Mouse (Mus musculus) heart, postnatal 25 days (tissue): Measurements from ENCODE around the gene Ppp1r11. TPM values are rescaled to one million over a fixed set of nuclear protein-coding genes. Genes with fewer than 3 reads are reported as not detected.

Experiments
- DNase-seq: peaks from one replicate; pipeline ENCODE4 v3.0.0; 2022; ENCODE audit warnings: low spot score
- intact Hi-C: fragments of 180-260 bp; cut with DNase I; formaldehyde crosslinking; loops from one replicate; pipeline ENCODE4 v1.15.1; 2025
- total RNA-seq, 2 experiments: library from RNA; stranded (reverse); gene quantifications; 2 replicates each; pipeline ENCODE4 v1.2.3; 2021

Gene Ppp1r11
- total RNA-seq, 2 experiments from 2014 or later = 87.4 to 92.9 TPM

DNA sequence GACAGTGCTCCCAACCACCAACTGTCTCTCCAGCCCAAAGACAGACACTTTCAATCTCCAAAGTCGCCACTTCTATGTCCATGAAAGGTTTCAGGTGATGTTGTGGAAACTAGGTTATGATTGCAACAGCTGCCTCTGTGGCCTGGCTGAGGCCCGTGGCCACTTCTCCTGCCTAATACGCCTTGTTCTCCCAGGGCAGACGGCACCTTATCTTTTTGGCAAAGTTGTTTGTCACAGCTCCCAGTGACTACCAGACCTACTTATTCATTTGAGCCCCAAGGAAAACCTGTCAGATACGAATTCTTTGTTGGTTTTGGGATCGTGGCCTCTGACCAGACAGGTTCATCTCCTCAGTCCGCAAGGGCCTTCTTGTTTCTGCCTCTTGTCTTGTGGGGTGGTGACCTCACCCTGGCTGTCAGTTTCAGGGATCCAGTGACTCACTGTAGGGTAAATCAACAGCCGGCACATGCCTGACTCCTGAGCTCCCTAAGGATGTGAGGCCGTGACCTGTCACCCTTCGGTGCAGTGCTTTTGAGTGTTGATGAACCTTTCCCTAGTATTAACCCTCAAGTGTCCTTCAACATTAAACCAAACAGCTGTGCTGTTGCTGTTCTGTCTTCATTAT is 23.9 kb downstream of the Ppp1r11 start:
- no peak for DNase-seq
- intact Hi-C loops = no loop called here

DNA sequence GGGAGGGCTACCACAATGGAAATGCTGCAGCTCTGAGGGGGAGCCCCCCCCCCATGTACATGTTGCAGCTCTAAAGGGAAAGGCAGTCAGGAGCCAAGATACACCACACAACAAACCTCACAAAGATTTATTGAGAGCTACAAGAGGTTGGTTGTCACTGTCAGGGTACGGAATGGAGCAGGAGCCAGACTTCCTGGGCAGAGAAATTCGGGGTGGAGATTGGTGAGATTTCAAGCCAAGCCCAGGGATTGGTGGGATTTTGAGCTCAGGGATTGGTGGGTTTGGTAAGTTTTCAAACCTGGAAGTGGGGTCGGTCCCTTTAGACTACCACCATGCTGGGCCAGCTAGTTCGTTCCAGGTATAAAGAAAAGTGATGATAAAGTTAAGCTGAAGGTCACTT is 28.1 kb downstream of the Ppp1r11 start:
- DNase-seq = no peak
- intact Hi-C loops = no loop called here

DNA sequence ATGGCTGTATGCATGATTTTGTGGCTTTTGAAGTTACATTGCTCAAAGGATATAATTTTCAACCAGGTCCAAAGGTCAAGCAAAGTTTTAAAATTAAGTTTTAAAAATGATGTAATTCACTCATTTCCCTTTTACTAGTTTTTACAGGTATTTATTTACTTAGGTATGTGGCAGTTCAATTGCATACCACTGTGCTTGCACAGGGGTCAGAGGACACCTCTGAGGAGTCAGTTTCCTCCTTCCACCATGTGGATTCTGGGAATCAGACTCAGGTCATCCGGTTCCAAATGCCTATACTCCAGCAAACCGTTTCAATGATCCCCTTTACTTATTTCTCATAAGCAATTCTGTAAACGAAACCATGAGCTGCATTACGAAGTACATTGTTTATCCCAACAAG is 28.8 kb downstream of the Ppp1r11 start:
- no peak for DNase-seq

DNA sequence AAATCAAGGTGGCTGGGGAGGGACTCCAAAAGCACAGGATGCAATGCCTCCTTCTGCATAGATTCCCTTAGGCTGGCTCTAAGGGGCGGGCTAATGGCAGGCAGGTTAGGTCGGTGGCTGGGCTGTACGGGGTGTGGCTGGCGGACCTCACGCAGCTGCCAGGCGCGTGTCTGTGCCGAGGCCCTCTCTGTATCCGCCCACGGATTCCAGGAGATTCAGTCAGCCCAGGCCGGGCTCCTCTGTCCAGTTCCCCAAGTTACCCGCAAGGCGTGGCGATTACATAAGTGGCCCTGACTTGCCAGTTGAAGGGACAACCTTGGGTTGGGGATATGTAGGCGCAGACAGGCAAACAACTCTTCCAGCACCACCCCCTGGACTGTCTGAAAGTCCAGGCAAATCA is 31.3 kb downstream of the Ppp1r11 start:
- no peak for DNase-seq

More for the DNA sequence above, 28.8 kb downstream of the Ppp1r11 start:
- intact Hi-C loops = no loop called here

DNA sequence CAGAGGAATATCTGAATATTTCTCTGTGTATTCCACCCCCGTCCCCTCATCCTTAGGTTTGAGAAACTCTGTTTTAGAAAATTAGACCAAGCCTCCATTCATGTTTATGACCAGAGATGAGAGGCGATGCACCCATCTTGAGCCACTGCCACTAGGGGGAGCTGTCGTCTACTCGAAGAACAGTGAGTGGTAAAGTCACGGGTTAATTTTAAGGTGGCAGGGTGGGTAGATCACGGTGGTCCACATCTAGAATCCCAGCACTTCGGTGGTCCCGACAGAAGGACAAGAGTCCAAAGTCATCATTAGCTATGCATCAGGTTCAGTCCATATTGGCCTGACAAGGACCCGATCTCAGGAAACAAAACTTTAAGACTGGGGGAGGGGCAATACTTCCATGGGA is 36.5 kb downstream of the Ppp1r11 start:
- DNase-seq = no peak
- intact Hi-C loops = loop anchor here (1.0 to 5.0 kb wide), 4 partner anchors 22 to 132 kb away; partner anchors contain the start of genes Znrd1 and Znrd1as

More for the DNA sequence above, 31.3 kb downstream of the Ppp1r11 start:
- intact Hi-C loops = no loop called here

DNA sequence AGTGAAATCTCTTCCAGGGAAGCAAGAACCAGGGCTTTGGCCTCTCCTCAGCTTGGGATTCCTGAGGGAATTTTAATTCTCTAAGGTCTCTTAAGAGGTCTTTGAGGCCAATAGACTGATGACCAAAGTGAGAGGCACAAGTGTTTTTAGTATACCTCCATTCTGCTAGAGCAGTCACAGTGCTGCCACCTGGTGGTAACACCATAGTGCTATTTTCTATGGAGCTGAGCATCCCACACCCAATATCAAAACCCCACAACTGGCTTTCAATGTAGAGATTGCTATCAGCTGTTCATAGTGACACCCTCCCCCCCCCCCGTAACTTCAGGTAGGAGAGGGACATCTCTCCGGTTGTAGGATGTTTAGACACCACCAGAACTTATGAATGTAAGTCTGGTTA is 37.4 kb downstream of the Ppp1r11 start:
- no peak for DNase-seq
- intact Hi-C loops = loop anchor here (1.0 to 2.0 kb wide), 3 partner anchors 21 to 133 kb away; no protein-coding TSS in a partner anchor

DNA sequence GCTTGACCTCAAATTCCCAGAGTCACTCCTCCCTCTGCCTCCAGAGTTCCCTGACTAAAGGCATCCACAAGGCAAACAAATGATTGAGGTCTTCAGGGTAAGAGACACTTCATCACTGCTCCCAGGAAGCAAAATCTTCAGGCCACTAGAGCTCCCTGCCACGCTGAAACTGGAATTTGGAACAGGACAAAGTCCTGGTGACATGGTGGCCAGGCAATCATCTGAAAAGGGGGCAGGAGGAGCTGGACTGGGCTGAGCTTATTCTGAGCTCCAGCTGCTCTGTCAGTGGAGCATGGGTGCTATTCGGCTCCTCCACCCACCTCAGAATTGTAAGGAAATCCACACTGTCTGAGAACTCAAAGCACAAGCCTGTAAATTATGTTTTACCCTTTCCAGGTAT is 39.5 kb downstream of the Ppp1r11 start:
- intact Hi-C loops = no loop called here
- no peak for DNase-seq

DNA sequence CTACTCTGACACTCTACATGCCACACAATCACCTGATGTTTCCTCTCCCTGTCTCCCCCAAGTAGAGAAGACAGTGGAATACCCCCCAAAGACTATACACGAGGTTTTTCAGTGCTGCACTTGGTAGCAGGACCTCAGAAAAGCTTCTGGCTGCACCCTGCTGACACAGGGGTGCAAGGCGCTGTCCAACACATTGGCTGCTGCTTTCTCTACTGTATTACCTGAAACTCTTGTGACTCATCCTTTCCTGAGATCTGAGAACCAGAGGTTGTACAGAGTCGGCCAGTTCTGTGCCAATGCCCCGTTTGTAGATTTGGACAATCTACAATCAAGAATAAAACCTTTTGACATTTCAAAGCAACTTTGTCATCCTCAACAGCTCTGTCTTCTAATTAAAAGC is 41.7 kb downstream of the Ppp1r11 start:
- intact Hi-C loops = no loop called here

DNA sequence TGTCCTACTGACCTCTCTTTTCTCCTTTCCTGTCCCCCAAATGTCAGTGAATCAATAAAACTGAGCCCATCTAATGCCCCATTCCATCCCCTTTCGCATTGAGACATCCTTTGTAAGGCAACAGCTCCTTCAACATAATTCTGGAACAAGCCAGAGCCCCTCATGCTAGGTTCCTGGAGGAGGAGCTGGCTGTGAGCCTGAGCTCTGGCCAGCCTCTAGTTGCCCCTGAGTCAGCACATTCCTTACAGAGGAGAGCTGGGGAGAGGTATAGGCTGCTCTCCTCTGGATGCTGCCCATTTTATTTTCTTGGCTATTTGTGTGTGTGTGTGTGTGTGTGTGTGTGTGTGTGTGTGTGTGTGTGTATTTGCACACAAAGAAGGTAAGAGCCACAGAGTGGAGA is 43.3 kb downstream of the Ppp1r11 start:
- intact Hi-C loops = no loop called here
- DNase-seq = no peak

More for the DNA sequence above, 41.7 kb downstream of the Ppp1r11 start:
- no peak for DNase-seq

DNA sequence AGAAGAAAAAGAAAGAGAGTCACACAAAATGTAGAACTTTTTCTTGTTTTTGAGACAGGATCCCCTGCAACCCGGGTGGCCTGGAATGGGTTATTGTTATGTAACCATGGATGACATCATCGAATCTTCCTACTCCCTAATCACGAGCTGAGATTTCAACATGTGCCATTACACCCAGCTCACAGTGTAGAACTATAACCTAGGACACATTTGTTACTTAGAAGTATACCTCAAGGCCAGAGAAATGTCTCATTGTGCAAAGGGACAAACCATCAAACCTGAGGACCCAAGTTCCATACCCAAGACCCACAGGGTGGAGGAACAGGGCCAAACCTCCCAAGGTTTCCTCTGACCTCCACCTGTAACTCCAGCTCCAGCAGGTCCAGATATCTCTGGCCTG is 47.9 kb downstream of the Ppp1r11 start:
- intact Hi-C loops = no loop called here
- DNase-seq = no peak

DNA sequence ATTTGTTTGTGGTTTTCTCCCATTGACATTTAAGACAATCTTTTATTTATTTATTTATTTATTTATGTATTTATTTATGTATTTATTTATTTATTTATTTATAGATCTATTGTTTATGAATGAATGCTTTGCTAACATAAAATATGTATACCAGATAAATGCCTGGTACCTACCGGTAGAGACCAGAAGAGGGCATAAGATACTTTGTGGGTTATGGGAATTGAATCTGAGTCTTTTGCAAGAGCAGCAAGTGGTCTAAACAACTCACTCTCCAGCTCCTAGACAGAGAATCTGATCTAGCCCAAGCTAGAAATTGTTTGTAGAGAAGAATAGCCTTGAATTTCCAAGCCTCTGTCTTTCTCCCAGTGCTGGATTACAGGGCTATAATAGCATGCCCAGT is 50.9 kb downstream of the Ppp1r11 start:
- no peak for DNase-seq
- intact Hi-C loops = no loop called here

DNA sequence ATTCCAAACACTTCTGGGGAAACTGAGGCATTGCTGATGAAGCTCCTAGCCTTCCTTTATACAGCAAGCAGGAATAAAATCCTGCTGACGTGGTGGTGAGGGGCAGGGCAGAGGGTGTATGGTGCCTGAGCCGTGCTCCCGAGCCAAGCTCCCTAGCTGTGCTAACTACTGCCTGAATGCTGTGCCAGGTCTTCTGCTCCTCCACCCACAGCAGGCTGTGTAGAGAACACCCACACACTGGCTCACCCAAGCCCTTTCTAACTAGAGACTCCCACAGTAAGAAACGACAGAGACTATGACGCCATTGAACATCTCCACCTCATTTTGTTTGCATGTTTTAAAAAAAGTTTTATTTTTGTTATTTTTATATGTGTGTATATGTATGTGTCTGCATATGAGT is 51.5 kb downstream of the Ppp1r11 start:
- no peak for DNase-seq
- intact Hi-C loops = no loop called here

DNA sequence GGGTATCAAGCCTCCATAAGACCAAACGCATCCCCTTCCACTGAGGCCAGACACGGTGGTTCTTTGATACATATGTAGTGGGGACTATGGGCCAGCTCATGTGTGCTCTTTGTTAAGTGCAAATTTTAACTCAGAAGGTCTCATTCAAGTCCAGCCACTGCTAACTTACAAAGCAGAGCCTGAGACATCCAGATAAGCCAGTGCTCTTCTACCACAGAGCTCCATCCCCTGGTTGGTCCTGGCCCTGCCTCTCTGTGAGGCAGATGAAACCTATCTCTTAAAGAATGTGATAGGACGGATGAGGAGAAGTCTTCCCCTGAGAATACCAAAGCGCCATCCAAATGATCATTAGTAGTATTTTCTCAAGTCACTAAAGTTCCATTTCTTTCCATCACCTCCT is 52.2 kb downstream of the Ppp1r11 start:
- DNase-seq = no peak
- intact Hi-C loops = no loop called here

Other genes with a start within 250 kb of the Ppp1r11 start
- gene H2-M10.5, start 178.8 kb downstream of the Ppp1r11 start, total RNA-seq = not detected
- gene H2-M10.6, start 139.6 kb downstream of the Ppp1r11 start, total RNA-seq = not detected
- 10 to 100 TPM; 19.4 to 20.5 TPM for gene Trim26, start 114.6 kb downstream of the Ppp1r11 start, total RNA-seq
- not detected for gene Trim15, start 84.5 kb downstream of the Ppp1r11 start, total RNA-seq
- 1 to 10 TPM; 1.2 TPM for gene Trim10, start 82.2 kb downstream of the Ppp1r11 start, total RNA-seq
- not detected for gene Trim40, start 61.6 kb downstream of the Ppp1r11 start, total RNA-seq
- gene Trim31, start 53.6 kb downstream of the Ppp1r11 start, total RNA-seq = not detected
- gene Rnf39, start 8.8 kb downstream of the Ppp1r11 start, total RNA-seq = 1 to 10 TPM in 1 of 2 experiments, under 1 TPM in 1; 0.36 to 1.1 TPM
- gene Znrd1, start 6.8 kb upstream of the Ppp1r11 start, total RNA-seq = 10 to 100 TPM; 25.9 to 27.4 TPM
- gene Znrd1as, start 6.9 kb upstream of the Ppp1r11 start, total RNA-seq = 10 to 100 TPM; 11.2 to 14.7 TPM
- gene 2410137M14Rik, start 29.5 kb upstream of the Ppp1r11 start, total RNA-seq = under 1 TPM; 0.49 to 0.61 TPM
- gene H2-M5, start 37.8 kb upstream of the Ppp1r11 start, total RNA-seq = not detected
- 1 to 10 TPM; 1.6 to 2.9 TPM for gene Zfp57, start 49.4 kb upstream of the Ppp1r11 start, total RNA-seq
- gene Mog, start 71.7 kb upstream of the Ppp1r11 start, total RNA-seq = not detected
- gene Gabbr1, start 94.2 kb upstream of the Ppp1r11 start, total RNA-seq = 1 to 10 TPM; 6.9 to 7.4 TPM
- not detected for gene Olfr90, start 136.8 kb upstream of the Ppp1r11 start, total RNA-seq
- not detected for gene Olfr91, start 146.5 kb upstream of the Ppp1r11 start, total RNA-seq
- not detected for gene Olfr92, start 168.3 kb upstream of the Ppp1r11 start, total RNA-seq
- gene Olfr93, start 209.8 kb upstream of the Ppp1r11 start, total RNA-seq = not detected
- gene Ubd, start 242.2 kb upstream of the Ppp1r11 start, total RNA-seq = not detected
- not detected for gene Olfr94, start 249.3 kb upstream of the Ppp1r11 start, total RNA-seq